Mouse (Mus musculus): Measurements from ENCODE around the gene Cdca5.
A peak's percentile ranks its signal among the peaks of the same experiment; 100 is the strongest.

Gene Cdca5

GRCm38 (mm10) chr19:6061641-6062302 lies 23.0 kb upstream of the Cdca5 start:
- peak; percentile 60 to 66 for DNase-seq

- DNase-seq: no peak
Measured at GRCm38 (mm10) chr19:6062418-6062817, 22.4 kb upstream of the Cdca5 start.

GRCm38 (mm10) chr19:6063081-6063480 lies 21.7 kb upstream of the Cdca5 start:
- DNase-seq: no peak

- no peak for DNase-seq
Measured at GRCm38 (mm10) chr19:6066571-6066970, 18.2 kb upstream of the Cdca5 start.

- peak; percentile 85 to 87 for DNase-seq
Measured at GRCm38 (mm10) chr19:6067011-6067723, 17.6 kb upstream of the Cdca5 start.

- peak; percentile 92 to 95 for DNase-seq
Measured at GRCm38 (mm10) chr19:6067724-6068415, 16.9 kb upstream of the Cdca5 start, which contains the start of gene Tm7sf2. Gene Tm7sf2 (minus strand): TSS chr19:6068373.

GRCm38 (mm10) chr19:6068951-6069350 lies 15.8 kb upstream of the Cdca5 start:
- DNase-seq: no peak

GRCm38 (mm10) chr19:6069851-6070250 lies 14.9 kb upstream of the Cdca5 start:
- no peak for DNase-seq

GRCm38 (mm10) chr19:6070571-6071250 lies 14.1 kb upstream of the Cdca5 start:
- DNase-seq: no peak

GRCm38 (mm10) chr19:6071261-6071660 lies 13.5 kb upstream of the Cdca5 start:
- DNase-seq: no peak

GRCm38 (mm10) chr19:6073889-6074288 lies 10.9 kb upstream of the Cdca5 start:
- no peak for DNase-seq

GRCm38 (mm10) chr19:6076564-6077393 lies 8.0 kb upstream of the Cdca5 start, which contains the start of gene Vps51:
Gene Vps51 (minus strand): TSS chr19:6077231.
- peak; percentile 89 to 92 for DNase-seq

- no peak for DNase-seq
Measured at GRCm38 (mm10) chr19:6079983-6080480, 4.8 kb upstream of the Cdca5 start, which contains the start of gene Tmem262. Gene Tmem262 (plus strand): TSS chr19:6080033.

GRCm38 (mm10) chr19:6082156-6082555 lies 2.6 kb upstream of the Cdca5 start, which contains the start of gene Gm28374:
Gene Gm28374 (minus strand): TSS chr19:6082256.
- no peak for DNase-seq

- peak; percentile 69 to 74 for DNase-seq
Measured at GRCm38 (mm10) chr19:6085417-6085879, 665 bp downstream of the Cdca5 start.

- DNase-seq: no peak
Measured at GRCm38 (mm10) chr19:6088841-6089240, 4.1 kb downstream of the Cdca5 start.

GRCm38 (mm10) chr19:6094119-6094518 lies 9.3 kb downstream of the Cdca5 start, which contains the start of gene AC131692.1:
Gene AC131692.1 (plus strand): TSS chr19:6094419.
- no peak for DNase-seq

- no peak for DNase-seq
Measured at GRCm38 (mm10) chr19:6097847-6098246, 13.1 kb downstream of the Cdca5 start.

GRCm38 (mm10) chr19:6101186-6101585 lies 16.4 kb downstream of the Cdca5 start:
- DNase-seq: no peak

GRCm38 (mm10) chr19:6102169-6102853 lies 17.5 kb downstream of the Cdca5 start:
- no peak for DNase-seq

GRCm38 (mm10) chr19:6104476-6104875 lies 19.7 kb downstream of the Cdca5 start:
- DNase-seq: no peak
